Comparison of ENCODE assay signal across 16 mouse cellular contexts in genomic region chr10:82382992-82383391, GRCm38 (mm10).
"Had no signal": no experiment of that assay in that cellular context is flagged by ENCODE, and none has a peak within 500 bp of the region (broad histone marks: within the 10 kb centered on the region; RNA-seq: fewer than 3 reads in every experiment).

No protein-coding gene starts in this region.

- H3K4me3 ChIP-seq: neural tube, embryonic 13.5 days; neural tube, embryonic 15.5 days; stomach, embryonic 15.5 days had no signal

- H3K27me3 ChIP-seq: neural tube, embryonic 13.5 days; neural tube, embryonic 15.5 days; stomach, embryonic 15.5 days had no signal

- H3K9ac ChIP-seq: neural tube, embryonic 13.5 days; neural tube, embryonic 15.5 days; stomach, embryonic 15.5 days had no signal

- H3K4me1 ChIP-seq: neural tube, embryonic 13.5 days; neural tube, embryonic 15.5 days; stomach, embryonic 15.5 days had no signal

- H3K27ac ChIP-seq: neural tube, embryonic 13.5 days; neural tube, embryonic 15.5 days; stomach, embryonic 15.5 days; stomach, postnatal 0 days had no signal

- H3K4me2 ChIP-seq: neural tube, embryonic 13.5 days; neural tube, embryonic 15.5 days; stomach, embryonic 15.5 days had no signal

- DNase-seq: retina, postnatal 1 day; right cerebral cortex, adult 18-20 months; right cerebral cortex, postnatal 14 days; right cerebral cortex, postnatal 25 days; right cerebral cortex, postnatal 4 days; spleen, adult 18-20 months; thymus, adult 18-20 months; thymus, adult 2 months; thymus, postnatal 14 days; thymus, postnatal 25 days; thymus, postnatal 36 days; thymus, postnatal 4 days had no signal
